Mouse (Mus musculus): ENCODE results near the gene Scd2.
"Not testable (repeated sequence)": the region's sequence is repeated elsewhere in the genome, so short reads cannot be mapped to it uniquely, and the experiment has no call there.

Gene Scd2

GRCm38 (mm10) chr19:44292941-44293768 is at the start of gene Scd2:
Scd2 (plus strand) TSS chr19:44293674.
- in situ Hi-C loops (cut with MboI, MseI) = loop anchor here (25.0 kb wide), 1 partner anchor 1744 kb away; the partner anchor contains the start of genes Ldb1 and Pprc1

- in situ Hi-C loops (cut with MboI, MseI) = loop anchor here (5.0 kb wide), 1 partner anchor 52 kb away; no protein-coding TSS in a partner anchor
Observed at GRCm38 (mm10) chr19:44245761-44246171, 47.7 kb upstream of the Scd2 start.

GRCm38 (mm10) chr19:44246341-44246911 is 47.0 kb upstream of the Scd2 start:
- in situ Hi-C loops (cut with MboI, MseI) = loop anchor here (5.0 kb wide), 1 partner anchor 51 kb away; no protein-coding TSS in a partner anchor

GRCm38 (mm10) chr19:44247281-44248080 is 46.0 kb upstream of the Scd2 start:
- in situ Hi-C loops (cut with MboI, MseI) = loop anchor here (5.0 kb wide), 1 partner anchor 50 kb away; no protein-coding TSS in a partner anchor

GRCm38 (mm10) chr19:44248081-44248853 is 45.2 kb upstream of the Scd2 start:
- in situ Hi-C loops (cut with MboI, MseI) = loop anchor here (5.0 kb wide), 1 partner anchor 49 kb away; no protein-coding TSS in a partner anchor

- in situ Hi-C loops (cut with MboI, MseI) = loop anchor here (5.0 kb wide), 1 partner anchor 48 kb away; no protein-coding TSS in a partner anchor
Observed at GRCm38 (mm10) chr19:44248854-44249351, 44.6 kb upstream of the Scd2 start.

GRCm38 (mm10) chr19:44251138-44251537 is 42.3 kb upstream of the Scd2 start:
- in situ Hi-C loops (cut with MboI, MseI) = not testable (repeated sequence)

- in situ Hi-C loops (cut with MboI, MseI) = no loop called here
Observed at GRCm38 (mm10) chr19:44251936-44252558, 41.4 kb upstream of the Scd2 start.

GRCm38 (mm10) chr19:44254106-44254505 is 39.4 kb upstream of the Scd2 start:
- in situ Hi-C loops (cut with MboI, MseI) = not testable (repeated sequence)

- in situ Hi-C loops (cut with MboI, MseI) = no loop called here
Observed at GRCm38 (mm10) chr19:44257377-44257966, 36.0 kb upstream of the Scd2 start.

GRCm38 (mm10) chr19:44259484-44259883 is 34.0 kb upstream of the Scd2 start:
- in situ Hi-C loops (cut with MboI, MseI) = no loop called here

- in situ Hi-C loops (cut with MboI, MseI) = no loop called here
Observed at GRCm38 (mm10) chr19:44260487-44260886, 33.0 kb upstream of the Scd2 start.

GRCm38 (mm10) chr19:44261774-44262173 is 31.7 kb upstream of the Scd2 start:
- in situ Hi-C loops (cut with MboI, MseI) = no loop called here

GRCm38 (mm10) chr19:44263581-44263980 is 29.9 kb upstream of the Scd2 start:
- in situ Hi-C loops (cut with MboI, MseI) = no loop called here

- in situ Hi-C loops (cut with MboI, MseI) = no loop called here
Observed at GRCm38 (mm10) chr19:44264226-44264625, 29.2 kb upstream of the Scd2 start.

- in situ Hi-C loops (cut with MboI, MseI) = no loop called here
Observed at GRCm38 (mm10) chr19:44265300-44265699, 28.2 kb upstream of the Scd2 start.

GRCm38 (mm10) chr19:44265911-44266337 is 27.6 kb upstream of the Scd2 start:
- in situ Hi-C loops (cut with MboI, MseI) = no loop called here

- in situ Hi-C loops (cut with MboI, MseI) = no loop called here
Observed at GRCm38 (mm10) chr19:44266458-44266823, 27.0 kb upstream of the Scd2 start.

- in situ Hi-C loops (cut with MboI, MseI) = no loop called here
Observed at GRCm38 (mm10) chr19:44266824-44267498, 26.5 kb upstream of the Scd2 start.
